Mouse (Mus musculus): ENCODE results near the gene Micu1. TPM values are rescaled to one million over a fixed set of nuclear protein-coding genes. Genes with fewer than 3 reads are reported as not detected.
A peak's percentile ranks its signal among the peaks of the same experiment; 100 is the strongest.

Micu1 gene
- polyA plus RNA-seq, 1 experiment, result 41.8 TPM

DNA sequence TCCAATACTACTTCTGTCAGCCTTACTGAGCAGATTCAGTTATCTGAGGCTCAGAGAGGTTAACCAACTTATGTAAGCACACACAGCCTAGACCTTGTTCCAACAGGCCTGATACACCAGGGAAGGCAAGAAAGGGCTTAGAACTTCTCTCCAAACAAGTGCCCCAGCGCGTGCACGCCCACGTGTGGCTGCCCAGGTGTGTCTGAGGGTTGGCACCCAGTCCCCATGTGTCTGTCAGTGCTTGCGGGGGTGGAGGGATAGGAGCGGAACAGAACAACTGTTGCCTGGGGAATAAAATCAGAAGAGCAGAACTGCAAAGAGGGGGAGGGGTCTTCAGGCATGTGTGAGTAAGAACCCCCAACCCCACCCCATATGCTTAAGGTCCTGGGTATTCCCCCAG, 208.8 kb downstream of the Micu1 start:
- Histone ChIP-seq H3K27ac (replicated peaks; ENCODE audit: low read depth, low read length) (peak overlapping the region; percentile 85), H3K4me1 (ENCODE audit: control insufficient read depth, insufficient read depth, insufficient read length, low read length) (peaks cover 47% of the 10 kb centered on the region), H3K4me3 (ENCODE audit: insufficient read depth, low read depth, low read length) (peak overlapping the region; percentile 2; the same call in 1 of the 2 replicates)

DNA sequence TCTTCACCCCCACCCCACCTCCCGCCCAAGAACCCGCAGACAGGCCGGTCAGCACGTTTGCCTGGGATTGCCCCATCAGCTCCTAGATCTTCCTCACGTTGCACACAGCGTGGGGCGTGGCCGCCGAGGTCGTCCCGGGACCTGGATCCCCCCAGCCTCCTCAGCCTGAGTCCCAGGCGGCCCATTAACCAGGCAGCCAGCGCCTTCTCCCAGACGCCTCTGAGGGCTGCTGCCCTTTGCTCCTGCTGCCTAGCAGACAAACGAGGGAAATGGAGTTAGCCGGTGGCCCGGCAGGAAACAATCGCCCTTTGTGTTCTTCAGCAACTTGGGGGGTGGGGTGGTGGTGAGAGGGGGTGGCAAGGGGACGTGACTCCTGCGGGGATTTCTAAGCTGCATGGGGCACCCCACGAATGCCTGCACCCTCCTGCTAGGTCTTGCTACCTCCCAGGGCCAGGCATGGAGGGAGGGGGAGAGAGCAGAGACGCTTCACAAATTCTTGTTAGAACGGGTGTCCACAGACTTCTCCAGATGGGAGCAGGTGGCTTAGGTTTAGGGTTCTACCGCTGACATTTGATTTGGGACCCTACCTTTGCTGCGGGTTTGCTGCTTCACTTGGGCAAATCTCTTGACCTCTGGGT, 209.4 kb downstream of the Micu1 start:
- Histone ChIP-seq H3K27ac (replicated peaks; ENCODE audit: low read depth, low read length) (peak overlapping the region; percentile 93), H3K4me3 (ENCODE audit: insufficient read depth, low read depth, low read length) (peak overlapping the region; percentile 2; the same call in 1 of the 2 replicates), H3K4me1 (ENCODE audit: control insufficient read depth, insufficient read depth, insufficient read length, low read length) (peaks cover 47% of the 10 kb centered on the region)

Other genes with a start within 250 kb of the Micu1 start
- not detected in 2 replicates for gene Gm10322, start 86.4 kb upstream of the Micu1 start, polyA plus RNA-seq (2012; ENCODE audit: insufficient read depth, insufficient read length, missing spikeins)
- gene Mcu, start 85.8 kb upstream of the Micu1 start, polyA plus RNA-seq (2012; ENCODE audit: insufficient read depth, insufficient read length, missing spikeins), result 15.4 and 15.7 TPM in 2 replicates
- 21.7 and 21.9 TPM in 2 replicates for gene Dnajb12, start 177.1 kb downstream of the Micu1 start, polyA plus RNA-seq (2012; ENCODE audit: insufficient read depth, insufficient read length, missing spikeins)
- gene Ddit4, start 249.4 kb downstream of the Micu1 start, polyA plus RNA-seq (2012; ENCODE audit: insufficient read depth, insufficient read length, missing spikeins), result 6.1 and 17.7 TPM in 2 replicates